Mouse (Mus musculus) cerebral cortex, adult 2 months (tissue): Measurements from ENCODE around the gene Atp2b4.

Source experiments
- WGBS: fragments of 180-500 bp; shearing (Covaris S2); methylation state at CpG from one replicate; pipeline ENCODE4 v1.1.7; 2018; 5-methylcytosine and 5-hydroxymethylcytosine counted together

The Atp2b4 gene

DNA sequence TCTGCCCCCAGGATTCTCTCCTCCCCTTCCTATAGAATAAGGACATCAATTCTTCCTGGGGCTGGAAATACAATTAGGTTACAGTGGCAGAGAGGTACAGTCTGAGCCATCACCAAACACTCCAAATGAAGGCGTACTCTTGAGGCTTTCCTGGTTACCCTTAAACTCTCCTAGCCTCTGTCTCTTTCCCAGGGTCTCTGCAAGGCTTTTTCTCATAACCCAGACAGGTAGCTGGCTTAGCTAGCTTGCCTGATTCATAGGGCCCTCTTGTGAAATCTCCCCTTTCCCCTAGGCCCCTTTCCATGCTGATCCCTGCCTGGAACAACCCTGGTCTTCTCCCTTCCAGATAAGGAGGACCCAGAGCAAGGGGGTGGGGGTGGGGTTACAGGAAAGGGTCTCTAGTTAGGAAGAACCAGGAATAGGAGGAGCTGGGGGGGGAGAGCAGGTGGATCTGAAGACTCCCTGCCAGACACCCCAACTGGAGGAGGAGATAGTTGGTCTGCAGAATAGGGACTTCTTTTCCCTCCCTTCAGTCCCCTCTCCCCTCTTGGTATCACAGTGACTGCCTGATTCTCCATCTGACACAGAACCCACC lies 1.9 kb downstream of the Atp2b4 start:
- WGBS, result 69% methylated on average over 1 of the region's 1 CpGs

DNA sequence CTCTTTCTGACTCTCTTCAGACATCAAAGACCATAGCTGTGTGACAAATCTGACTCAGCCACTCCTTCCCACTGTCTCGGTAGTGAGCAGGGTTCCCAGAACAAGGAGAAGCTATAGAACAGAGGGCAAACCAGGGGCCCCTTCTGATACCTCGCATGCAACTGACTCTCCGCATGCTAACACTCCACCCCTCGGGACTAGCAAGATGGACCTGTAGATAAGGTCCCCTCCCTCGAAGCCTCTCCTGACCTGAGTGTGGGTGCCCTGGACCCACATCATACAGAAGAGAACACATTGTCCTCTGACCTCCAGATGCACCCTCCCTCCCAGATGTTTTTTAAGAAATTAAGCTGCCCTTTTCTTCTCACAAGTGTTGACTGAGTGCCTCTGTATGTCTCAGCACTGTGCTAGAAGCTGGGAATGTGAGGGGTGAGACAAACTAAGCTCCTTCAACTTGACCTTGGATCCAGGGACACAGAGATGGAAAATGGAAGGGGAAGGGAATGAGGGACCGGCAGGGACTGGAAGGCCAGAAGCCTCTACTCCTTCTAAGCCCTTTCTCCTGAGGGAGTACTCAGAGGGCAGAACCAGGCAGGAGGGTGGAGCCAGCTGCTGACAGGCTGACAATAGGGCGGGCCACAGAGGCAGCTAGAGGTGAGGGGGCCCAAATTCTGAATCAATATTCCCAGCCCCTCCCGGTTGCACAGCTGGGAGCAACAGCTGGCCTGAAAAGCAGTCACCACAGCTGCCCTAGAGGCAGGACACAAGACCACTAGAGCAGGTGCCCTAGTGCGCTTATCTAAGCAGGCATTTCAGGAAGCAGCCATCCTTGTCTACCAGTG lies 2.6 kb downstream of the Atp2b4 start:
- 62% methylated on average over 9 of the region's 9 CpGs for WGBS

GRCm38 (mm10) chr1:133797327-133797978 lies 3.4 kb downstream of the Atp2b4 start:
- 59% methylated on average over 1 of the region's 1 CpGs for WGBS

DNA sequence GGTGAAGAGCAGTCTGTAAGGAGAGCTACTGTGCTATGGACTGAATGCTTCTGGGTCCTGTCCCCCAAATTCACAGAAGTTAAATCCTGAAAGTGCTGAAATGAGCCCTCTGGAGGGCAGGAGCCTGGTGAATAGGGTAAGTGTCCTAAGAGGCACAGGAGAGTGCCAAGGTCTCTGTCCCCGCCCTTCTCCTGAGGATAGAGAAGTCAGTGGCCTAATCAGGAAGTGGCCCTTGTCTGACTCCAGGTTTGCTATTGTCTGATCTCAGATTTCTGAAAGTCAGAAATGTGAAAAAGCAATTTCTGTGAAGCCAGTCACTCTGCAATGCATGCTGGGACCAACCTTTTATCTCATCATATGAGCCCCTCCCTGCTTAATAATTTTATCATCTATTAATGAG lies 7.2 kb downstream of the Atp2b4 start:
- 77% methylated on average over 1 of the region's 1 CpGs for WGBS

GRCm38 (mm10) chr1:133790011-133790410 lies 10.8 kb downstream of the Atp2b4 start:
- 94% methylated on average over 4 of the region's 4 CpGs for WGBS

DNA sequence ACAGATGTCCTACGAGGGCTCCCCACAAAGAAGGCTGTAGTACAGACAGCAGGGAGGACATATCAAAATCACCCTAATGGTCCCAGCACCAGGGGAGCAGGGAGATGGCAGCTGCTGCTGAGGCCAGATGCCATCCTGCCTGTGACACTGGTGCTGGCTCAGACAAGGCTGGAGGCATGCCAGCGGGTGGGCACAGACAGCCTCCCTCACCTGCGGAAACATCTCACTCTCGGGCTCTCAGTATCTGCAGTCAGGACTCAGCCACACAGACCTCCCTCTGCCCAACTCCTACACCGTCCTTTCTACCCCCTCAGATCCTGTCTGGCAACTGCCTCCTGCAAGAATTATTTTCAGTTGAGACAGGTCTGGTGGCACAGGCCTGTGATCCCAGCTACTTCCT lies 12.0 kb downstream of the Atp2b4 start:
- 46% methylated on average over 5 of the region's 5 CpGs for WGBS

GRCm38 (mm10) chr1:133787500-133788210 lies 13.2 kb downstream of the Atp2b4 start:
- 81% methylated on average over 10 of the region's 10 CpGs for WGBS

- 85% methylated on average over 3 of the region's 3 CpGs for WGBS
Measured at GRCm38 (mm10) chr1:133784621-133785020, 16.2 kb downstream of the Atp2b4 start.

DNA sequence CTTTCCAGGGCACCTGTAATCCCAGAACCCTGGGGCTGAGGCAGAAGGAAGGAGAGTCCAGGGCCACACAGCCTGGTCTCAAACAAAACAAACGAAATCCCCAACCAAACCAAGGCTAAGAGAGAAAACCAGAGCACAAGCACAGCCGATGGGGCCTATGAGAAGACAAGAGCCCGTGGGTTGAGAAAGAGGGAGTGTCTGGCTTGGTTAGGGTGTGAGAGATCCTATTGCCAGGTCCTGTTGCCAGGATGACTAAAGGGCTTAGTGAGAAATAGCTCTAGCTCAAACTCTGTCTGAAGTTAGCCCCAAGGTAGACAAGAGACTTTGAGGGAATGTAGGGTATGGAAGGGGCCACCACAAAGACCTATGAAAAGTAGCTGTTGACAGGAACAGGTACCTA lies 19.3 kb downstream of the Atp2b4 start:
- 60% methylated on average over 3 of the region's 3 CpGs for WGBS

DNA sequence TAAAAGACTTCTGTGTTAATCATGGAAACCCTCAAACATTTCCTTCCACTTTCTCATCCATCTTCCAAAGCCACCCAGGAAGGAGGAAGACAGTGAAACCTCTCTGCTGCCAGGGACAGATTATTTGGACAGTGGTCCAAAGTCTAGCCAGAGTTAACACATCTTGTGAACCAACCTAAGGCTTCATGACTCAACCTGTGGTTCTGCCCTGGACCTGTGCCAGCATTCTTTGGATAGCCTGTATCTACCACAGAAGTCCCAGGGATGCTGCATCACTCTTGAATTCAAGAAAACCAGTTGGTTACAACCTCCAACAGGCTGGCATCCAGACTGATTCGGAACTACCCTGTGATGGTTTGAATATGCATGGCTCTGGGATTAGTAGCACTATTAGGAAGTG lies 21.8 kb downstream of the Atp2b4 start:
- 79% methylated on average over 1 of the region's 1 CpGs for WGBS

DNA sequence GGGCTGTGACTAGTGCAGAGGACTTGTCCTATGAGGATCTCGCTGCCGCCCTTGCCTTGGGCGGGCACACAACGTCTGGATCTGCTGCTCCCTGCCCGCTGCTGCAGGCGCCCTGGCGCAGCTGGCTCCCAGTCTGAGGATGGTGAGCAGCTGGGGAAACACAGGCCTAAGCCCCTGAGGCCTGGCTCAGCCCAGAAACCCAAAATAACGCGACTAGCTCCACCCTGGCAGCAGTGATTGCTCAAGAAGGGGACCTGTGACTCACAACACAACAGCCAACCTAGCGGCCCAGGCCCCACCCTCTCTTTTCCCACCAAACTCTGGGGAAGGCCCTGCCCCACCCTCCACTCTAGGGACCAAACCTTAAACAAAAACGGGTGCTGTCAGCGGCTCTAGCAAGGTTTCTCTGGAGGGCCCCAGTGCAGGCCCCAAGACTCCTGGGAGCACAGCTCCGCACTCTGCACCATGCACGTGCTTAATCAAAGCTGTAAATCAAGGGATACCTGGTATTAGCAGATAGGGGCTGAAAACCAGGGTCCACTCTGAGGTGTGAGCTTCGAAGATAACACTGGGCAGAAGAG lies 23.1 kb downstream of the Atp2b4 start:
- WGBS, result 86% methylated on average over 15 of the region's 15 CpGs

GRCm38 (mm10) chr1:133772553-133772952 lies 28.3 kb downstream of the Atp2b4 start:
- WGBS, result 60% methylated on average over 9 of the region's 9 CpGs

GRCm38 (mm10) chr1:133771831-133772399 lies 28.9 kb downstream of the Atp2b4 start:
- 79% methylated on average over 10 of the region's 10 CpGs for WGBS

- 76% methylated on average over 5 of the region's 5 CpGs for WGBS
Measured at GRCm38 (mm10) chr1:133767994-133768393, 32.8 kb downstream of the Atp2b4 start.

DNA sequence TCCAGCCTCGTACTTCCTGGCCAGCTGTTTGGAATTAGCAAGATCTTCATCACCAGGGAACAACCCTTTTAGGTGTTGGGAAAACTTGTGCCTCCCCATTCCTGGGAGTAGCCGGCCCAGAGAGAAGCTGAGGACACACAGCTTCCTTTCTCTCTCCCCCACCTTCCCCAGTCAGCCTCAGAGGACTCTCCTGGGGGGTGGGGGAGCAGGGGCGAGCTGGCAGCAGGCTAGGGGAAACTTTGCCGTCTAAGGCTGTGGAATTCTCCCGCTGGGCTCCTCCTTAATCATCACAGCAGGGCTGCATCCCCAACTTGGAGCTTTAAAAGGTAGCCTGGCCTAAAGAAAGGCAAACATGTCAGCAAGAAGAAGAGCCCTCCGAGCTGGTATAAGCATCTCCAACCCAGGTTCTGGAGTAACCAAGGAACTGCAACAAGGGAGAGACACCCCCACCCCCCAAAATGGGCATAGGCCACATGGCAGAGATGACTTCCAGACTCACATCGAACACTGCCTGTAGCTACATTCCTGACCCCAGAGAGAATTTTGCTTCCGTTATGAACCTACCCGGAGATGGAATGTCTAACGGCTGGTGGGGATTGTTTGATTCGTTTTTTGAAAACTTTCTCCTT lies 33.8 kb downstream of the Atp2b4 start:
- WGBS, result 49% methylated on average over 11 of the region's 11 CpGs

DNA sequence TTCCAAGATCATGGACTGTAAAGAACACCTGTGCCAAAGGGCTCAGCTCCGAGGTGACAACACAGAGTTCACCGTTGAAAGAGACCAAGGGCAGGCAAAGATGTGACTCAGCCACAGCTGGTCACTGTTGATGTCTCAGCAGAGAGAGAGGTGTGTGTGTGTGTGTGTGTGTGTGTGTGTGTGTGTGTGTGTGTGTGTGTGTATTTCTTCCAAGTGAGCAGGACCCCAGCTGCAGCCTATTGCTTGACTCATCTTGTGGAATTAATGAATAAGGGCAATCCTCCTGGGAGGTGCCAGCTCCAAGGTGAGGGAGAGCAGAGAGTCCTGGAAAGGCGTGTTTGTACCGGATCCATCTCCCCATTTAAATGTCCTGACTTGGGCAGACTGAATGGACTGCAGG lies 35.5 kb downstream of the Atp2b4 start:
- WGBS, result 85% methylated on average over 4 of the region's 4 CpGs

GRCm38 (mm10) chr1:133762946-133763422 lies 37.9 kb downstream of the Atp2b4 start:
- 22% methylated on average over 5 of the region's 5 CpGs for WGBS

GRCm38 (mm10) chr1:133761278-133761677 lies 39.6 kb downstream of the Atp2b4 start:
- 89% methylated on average over 5 of the region's 5 CpGs for WGBS

DNA sequence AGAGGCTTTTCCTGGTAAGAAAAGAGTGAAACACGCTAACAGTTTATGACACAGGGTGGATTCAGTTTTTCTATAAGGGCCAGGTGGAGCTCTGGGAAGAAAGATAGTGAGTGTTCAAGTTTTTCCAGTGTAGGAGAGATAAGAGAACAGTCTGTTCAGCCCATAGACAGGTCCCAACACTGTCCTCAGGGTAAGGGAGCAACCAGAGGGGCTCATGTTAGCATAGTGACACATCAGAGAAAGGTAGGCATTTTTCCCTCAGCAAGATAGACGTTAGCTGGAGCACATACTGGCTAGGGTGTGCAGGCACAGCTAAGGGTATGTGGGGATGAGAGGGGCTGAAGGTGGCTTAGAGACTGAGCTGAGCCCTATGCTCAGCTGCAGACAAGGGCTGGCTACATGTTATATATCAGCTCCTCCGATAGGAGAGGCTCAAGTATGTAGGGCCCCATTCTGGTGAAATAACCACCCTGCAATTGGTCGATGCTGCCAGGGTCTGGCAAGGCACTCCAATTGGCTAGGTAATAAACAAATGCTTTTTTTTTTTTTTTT lies 46.4 kb downstream of the Atp2b4 start:
- WGBS, result 80% methylated on average over 4 of the region's 4 CpGs

- 90% methylated on average over 8 of the region's 8 CpGs for WGBS
Measured at GRCm38 (mm10) chr1:133753325-133753724, 47.5 kb downstream of the Atp2b4 start.

DNA sequence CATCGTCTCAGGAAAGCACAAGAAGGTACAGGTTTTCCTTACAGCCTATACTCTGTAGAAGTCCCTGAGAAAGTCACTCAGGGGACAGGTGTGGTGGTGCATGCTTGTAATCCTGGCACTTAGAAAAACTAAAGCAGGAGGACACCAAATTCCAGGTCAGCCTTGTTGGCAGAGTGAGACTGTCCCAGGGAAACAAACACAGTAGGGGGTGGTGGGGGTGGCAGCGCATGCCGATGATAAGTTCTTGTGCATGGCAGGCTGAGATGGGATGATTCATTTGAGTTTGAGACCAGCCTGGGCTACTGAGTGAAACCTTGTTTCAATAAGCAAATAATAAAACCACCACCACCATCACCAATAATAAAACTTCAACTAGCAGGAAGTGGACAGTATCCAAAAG lies 49.2 kb downstream of the Atp2b4 start:
- WGBS, result 74% methylated on average over 3 of the region's 3 CpGs
